Mouse (Mus musculus) midbrain, embryonic 15.5 days (tissue): ENCODE data around the gene Rnf8. TPM values are rescaled to one million over a fixed set of nuclear protein-coding genes. Genes with fewer than 3 reads are reported as not detected.

Experiments used
- ATAC-seq: fragments of 200-750 bp; cut with Nextera tagmentation; replicated peaks from 2 replicates; pipeline ENCODE4 v1.8.0; 2017; ENCODE audit warnings: moderate TSS enrichment
- H3K27ac ChIP-seq: fragments of 300-500 bp; sonication (generic); 2 replicates; pipeline ENCODE4 v1.5.1; 2015; ENCODE audit warnings: mild to moderate bottlenecking, inconsistent platforms
- H3K27me3 ChIP-seq: fragments of 300-500 bp; sonication (generic); replicated peaks from 2 replicates; pipeline ENCODE4 v1.6.1; 2015; ENCODE audit warnings: inconsistent platforms
- H3K36me3 ChIP-seq: fragments of 300-500 bp; sonication (generic); replicated peaks from 2 replicates; pipeline ENCODE4 v1.6.1; 2015; ENCODE audit warnings: inconsistent platforms
- H3K4me1 ChIP-seq: fragments of 300-500 bp; sonication (generic); 2 replicates; pipeline ENCODE4 v1.6.1; 2015; ENCODE audit warnings: inconsistent platforms
- H3K4me2 ChIP-seq: fragments of 300-500 bp; sonication (generic); 2 replicates; pipeline ENCODE4 v1.6.1; 2015; ENCODE audit warnings: inconsistent platforms, mild to moderate bottlenecking, moderate library complexity
- H3K4me3 ChIP-seq: fragments of 300-500 bp; sonication (generic); 2 replicates; pipeline ENCODE4 v1.5.1; 2015; ENCODE audit warnings: mild to moderate bottlenecking, inconsistent platforms
- H3K9ac ChIP-seq: fragments of 300-500 bp; sonication (generic); 2 replicates; pipeline ENCODE4 v1.6.1; 2015; ENCODE audit warnings: mild to moderate bottlenecking, inconsistent platforms
- H3K9me3 ChIP-seq: fragments of 300-500 bp; sonication (generic); 2 replicates; pipeline ENCODE4 v1.6.1; 2016; ENCODE audit warnings: inconsistent platforms
- WGBS: fragments of 180-500 bp; shearing (Covaris S2); methylation state at CpG from one replicate; pipeline ENCODE4 v1.1.7; 2015; ENCODE audit warnings: mixed read lengths; 5-methylcytosine and 5-hydroxymethylcytosine counted together
- polyA plus RNA-seq: library from polyadenylated mRNA; unstranded; fragments of >200 nt; fragmentation: Nextera tagmentation; extraction: Ambion mirVana; gene quantifications from 2 replicates; pipeline ENCODE4 v1.2.1, GENCODE M21; 2015

Rnf8 gene
- polyA plus RNA-seq, 1 experiment from 2014 or later, result 85.6 TPM

GRCm38 (mm10) chr17:29629620-29630019 lies 15.0 kb downstream of the Rnf8 start:
- Histone ChIP-seq H3K36me3 (peaks cover 45% of the 10 kb centered on the region), H3K9me3 (no peaks in the 10 kb centered on the region), H3K27ac (no peak overlapping the region), H3K4me3 (no peak overlapping the region), H3K27me3 (no peaks in the 10 kb centered on the region), H3K4me2 (no peak overlapping the region), H3K4me1 (no peaks in the 10 kb centered on the region), H3K9ac (no peak overlapping the region)
- no peak for ATAC-seq
- WGBS, result 89% methylated on average over 5 of the region's 5 CpGs

- no peaks in the 10 kb centered on the region for H3K4me1 ChIP-seq
- no peak overlapping the region for H3K4me3 ChIP-seq
- H3K36me3 ChIP-seq, result peaks cover 47% of the 10 kb centered on the region
- no peaks in the 10 kb centered on the region for H3K9me3 ChIP-seq
- no peak for ATAC-seq
- H3K9ac ChIP-seq, result no peak overlapping the region
- WGBS, result 98% methylated on average over 11 of the region's 11 CpGs
- no peak overlapping the region for H3K27ac ChIP-seq
- no peaks in the 10 kb centered on the region for H3K27me3 ChIP-seq
- no peak overlapping the region for H3K4me2 ChIP-seq
Measured at GRCm38 (mm10) chr17:29632312-29632711, 17.7 kb downstream of the Rnf8 start.

GRCm38 (mm10) chr17:29635492-29635891 lies 20.9 kb downstream of the Rnf8 start:
- ATAC-seq, result no peak
- 89% methylated on average over 8 of the region's 8 CpGs for WGBS

GRCm38 (mm10) chr17:29636118-29636517 lies 21.5 kb downstream of the Rnf8 start:
- Histone ChIP-seq H3K9me3 (no peaks in the 10 kb centered on the region), H3K4me3 (no peak overlapping the region), H3K4me2 (no peak overlapping the region), H3K27ac (no peak overlapping the region), H3K36me3 (peaks cover 43% of the 10 kb centered on the region), H3K27me3 (no peaks in the 10 kb centered on the region), H3K4me1 (no peaks in the 10 kb centered on the region), H3K9ac (no peak overlapping the region)
- WGBS, result 73% methylated on average over 5 of the region's 5 CpGs
- no peak for ATAC-seq

More at GRCm38 (mm10) chr17:29635492-29635891, 20.9 kb downstream of the Rnf8 start:
- H3K36me3 ChIP-seq, result peaks cover 47% of the 10 kb centered on the region
- H3K9ac ChIP-seq, result no peak overlapping the region
- no peak overlapping the region for H3K27ac ChIP-seq
- H3K4me2 ChIP-seq, result no peak overlapping the region
- H3K4me3 ChIP-seq, result no peak overlapping the region
- no peaks in the 10 kb centered on the region for H3K4me1 ChIP-seq
- H3K27me3 ChIP-seq, result no peaks in the 10 kb centered on the region
- no peaks in the 10 kb centered on the region for H3K9me3 ChIP-seq

- Histone ChIP-seq H3K4me3 (no peak overlapping the region), H3K27me3 (no peaks in the 10 kb centered on the region), H3K36me3 (peaks cover 43% of the 10 kb centered on the region), H3K4me1 (no peaks in the 10 kb centered on the region), H3K4me2 (no peak overlapping the region), H3K9me3 (no peaks in the 10 kb centered on the region), H3K27ac (no peak overlapping the region), H3K9ac (no peak overlapping the region)
- WGBS, result 97% methylated on average over 4 of the region's 4 CpGs
- ATAC-seq, result no peak
Measured at GRCm38 (mm10) chr17:29637377-29637776, 22.8 kb downstream of the Rnf8 start.

GRCm38 (mm10) chr17:29637895-29638294 lies 23.3 kb downstream of the Rnf8 start:
- no peak overlapping the region for H3K4me2 ChIP-seq
- no peaks in the 10 kb centered on the region for H3K4me1 ChIP-seq
- ATAC-seq, result no peak
- no peak overlapping the region for H3K4me3 ChIP-seq
- H3K27me3 ChIP-seq, result no peaks in the 10 kb centered on the region
- no peaks in the 10 kb centered on the region for H3K9me3 ChIP-seq
- H3K27ac ChIP-seq, result no peak overlapping the region
- peaks cover 43% of the 10 kb centered on the region for H3K36me3 ChIP-seq
- no peak overlapping the region for H3K9ac ChIP-seq
- 90% methylated on average over 8 of the region's 8 CpGs for WGBS

- Histone ChIP-seq H3K4me1 (no peaks in the 10 kb centered on the region), H3K9me3 (no peaks in the 10 kb centered on the region), H3K4me3 (no peak overlapping the region), H3K27ac (no peak overlapping the region), H3K9ac (no peak overlapping the region), H3K36me3 (peaks cover 28% of the 10 kb centered on the region), H3K4me2 (no peak overlapping the region), H3K27me3 (no peaks in the 10 kb centered on the region)
- no peak for ATAC-seq
- 93% methylated on average over 11 of the region's 11 CpGs for WGBS
Measured at GRCm38 (mm10) chr17:29640971-29641370, 26.4 kb downstream of the Rnf8 start.

GRCm38 (mm10) chr17:29642219-29642618 lies 27.6 kb downstream of the Rnf8 start:
- WGBS, result 64% methylated on average over 3 of the region's 3 CpGs
- no peaks in the 10 kb centered on the region for H3K4me1 ChIP-seq
- H3K27ac ChIP-seq, result no peak overlapping the region
- no peaks in the 10 kb centered on the region for H3K27me3 ChIP-seq
- H3K4me3 ChIP-seq, result no peak overlapping the region
- H3K36me3 ChIP-seq, result peaks cover 19% of the 10 kb centered on the region
- H3K9ac ChIP-seq, result no peak overlapping the region
- no peak overlapping the region for H3K4me2 ChIP-seq
- no peaks in the 10 kb centered on the region for H3K9me3 ChIP-seq
- ATAC-seq, result no peak

- Histone ChIP-seq H3K9ac (no peak overlapping the region), H3K27me3 (no peaks in the 10 kb centered on the region), H3K4me1 (peaks cover 12% of the 10 kb centered on the region), H3K9me3 (no peaks in the 10 kb centered on the region), H3K36me3 (no peaks in the 10 kb centered on the region), H3K27ac (no peak overlapping the region), H3K4me3 (no peak overlapping the region), H3K4me2 (no peak overlapping the region)
- 87% methylated on average over 2 of the region's 2 CpGs for WGBS
- no peak for ATAC-seq
Measured at GRCm38 (mm10) chr17:29658249-29658648, 43.7 kb downstream of the Rnf8 start.

- Histone ChIP-seq H3K4me2 (peak within 1 kb of the TSS; percentile 79), H3K9me3 (no peaks in the 10 kb centered on the region), H3K9ac (peak within 1 kb of the TSS; percentile 96), H3K4me1 (peaks cover 12% of the 10 kb centered on the region), H3K36me3 (no peaks in the 10 kb centered on the region), H3K4me3 (peak within 1 kb of the TSS; percentile 93), H3K27me3 (no peaks in the 10 kb centered on the region), H3K27ac (peak within 1 kb of the TSS; percentile 95)
- ATAC-seq, result peak; percentile 95
- WGBS, result under 1% methylated on average over 41 of the region's 41 CpGs
Measured at GRCm38 (mm10) chr17:29660076-29660761, 45.6 kb downstream of the Rnf8 start, which contains the start of gene Cmtr1. Gene Cmtr1 (plus strand): TSS chr17:29660595.

- no peaks in the 10 kb centered on the region for H3K9me3 ChIP-seq
- H3K4me1 ChIP-seq, result peaks cover 12% of the 10 kb centered on the region
- peak overlapping the region; percentile 96 for H3K9ac ChIP-seq
- H3K27ac ChIP-seq, result peak overlapping the region; percentile 95
- H3K27me3 ChIP-seq, result no peaks in the 10 kb centered on the region
- H3K36me3 ChIP-seq, result no peaks in the 10 kb centered on the region; the same call in 1 of the 2 replicates
- peak overlapping the region; percentile 79 for H3K4me2 ChIP-seq
- peak; percentile 88 for ATAC-seq
- WGBS, result under 1% methylated on average over 41 of the region's 41 CpGs
- H3K4me3 ChIP-seq, result peak overlapping the region; percentile 93
Measured at GRCm38 (mm10) chr17:29660762-29661391, 46.3 kb downstream of the Rnf8 start.

- ATAC-seq, result no peak
- H3K27me3 ChIP-seq, result no peaks in the 10 kb centered on the region
- no peak overlapping the region for H3K27ac ChIP-seq
- no peaks in the 10 kb centered on the region; the same call in 1 of the 2 replicates for H3K36me3 ChIP-seq
- peaks cover 12% of the 10 kb centered on the region for H3K4me1 ChIP-seq
- no peaks in the 10 kb centered on the region for H3K9me3 ChIP-seq
- WGBS, result 93% methylated on average over 6 of the region's 6 CpGs
- H3K4me2 ChIP-seq, result no peak overlapping the region
- no peak overlapping the region for H3K4me3 ChIP-seq
- H3K9ac ChIP-seq, result no peak overlapping the region
Measured at GRCm38 (mm10) chr17:29662145-29662544, 47.6 kb downstream of the Rnf8 start.
